Mouse (Mus musculus): Measurements from ENCODE around the gene Wfdc5.

DNA sequence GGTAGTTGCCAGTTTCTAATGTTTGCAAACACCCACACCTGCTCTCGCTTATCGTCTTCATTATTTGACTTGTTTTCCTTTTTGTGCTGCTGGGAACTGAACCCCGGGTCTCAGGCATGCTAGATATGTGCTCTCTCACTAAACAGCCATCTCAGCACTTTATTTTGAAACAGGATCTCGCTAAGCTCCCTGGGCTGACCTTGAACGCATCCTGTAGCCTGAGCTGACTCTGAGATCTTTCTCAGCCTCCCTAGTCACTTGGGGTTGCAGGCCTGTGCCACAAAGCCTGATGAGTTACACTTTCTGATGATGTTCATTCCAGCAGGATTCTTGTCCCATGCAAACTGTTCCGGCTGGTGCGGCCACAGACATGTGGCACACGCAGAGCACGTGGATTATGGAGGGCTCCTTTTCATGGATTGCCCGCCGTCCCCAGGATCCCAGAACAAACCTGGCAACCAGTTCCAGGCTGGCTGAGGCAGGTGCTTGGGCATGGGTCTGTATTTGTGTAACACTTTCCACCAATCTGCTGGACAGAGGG, 21.0 kb downstream of the Wfdc5 start:
- TF ChIP-seq CTCF (IDR thresholded peaks at IDR 0.05; ENCODE audit: low read depth) (no peak), EP300 (IDR thresholded peaks at IDR 0.05; ENCODE audit: low read depth) (no peak)

Data from liver, embryonic 14.5 days (tissue).